8 mouse cellular contexts compared by ENCODE assay signal in the genomic region with DNA sequence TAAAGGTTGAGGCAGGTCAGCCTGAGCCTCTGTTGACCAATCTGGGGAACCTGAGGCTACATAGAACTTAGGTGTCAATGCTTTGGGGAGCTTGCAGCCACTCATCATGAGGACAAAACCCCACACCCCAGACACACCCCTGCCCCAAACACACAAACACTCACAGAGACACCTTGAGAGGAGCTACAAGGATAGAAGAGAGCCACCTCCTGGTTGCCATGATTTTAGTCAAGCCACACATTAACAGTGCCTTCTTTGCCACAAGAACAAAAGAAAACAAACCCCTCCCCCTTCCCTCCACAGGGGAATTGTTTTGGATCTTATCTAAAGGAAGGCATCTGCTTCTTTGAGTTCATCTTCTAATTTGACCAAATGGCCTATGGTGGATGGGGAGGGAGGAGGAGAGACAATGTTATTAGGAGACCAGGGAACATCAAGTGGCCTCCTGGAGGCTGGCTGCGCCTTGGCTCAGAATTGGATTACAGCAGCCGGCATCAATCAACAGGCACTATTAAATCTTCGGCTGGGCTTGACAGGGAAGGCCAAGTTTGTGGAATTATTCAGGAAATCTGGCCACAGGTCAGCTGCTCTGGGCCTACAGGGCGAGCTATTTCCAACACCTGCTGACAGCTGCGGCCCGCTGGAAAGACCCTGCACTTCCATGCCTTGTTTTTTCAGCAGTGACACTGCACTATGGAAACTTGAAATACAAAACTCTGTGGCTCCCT. TPM values are rescaled to one million over a fixed set of nuclear protein-coding genes. Genes with fewer than 3 reads are reported as not detected.
DNase-seq lines count a peak whose midpoint lies in the region.

No protein-coding gene starts in this region.

- peak; percentile 42 for DNase-seq in thymus, postnatal 0 days (ENCODE audit: low spot score)
- no peak for DNase-seq in thymus, adult 18-20 months
- peak; percentile 72 to 84 for DNase-seq in heart, adult 18-20 months
- peak; percentile 64 for DNase-seq in kidney, adult 9 months
- DNase-seq in lung, postnatal 36 days: peak; percentile 80
- DNase-seq in spleen, postnatal 36 days (ENCODE audit: low spot score in 2 of 2): no peak
- no peak for DNase-seq in layer of hippocampus, postnatal 25 days (ENCODE audit: extremely low spot score in 1 of 2, low spot score in 1 of 2)
- no peak for DNase-seq in T-cell, adult 2 months (ENCODE audit: low spot score)

RNA-seq across cellular contexts. Expression of a gene that starts 26.5 kb away (rescaled TPM):
- polyA plus RNA-seq in thymus, postnatal 0 days (2015; fragmentation: Nextera tagmentation; extraction: Ambion mirVana): 91.4 and 93.9 TPM in 2 replicates
- 10 to 100 TPM in 1 of 2 experiments, 1 to 10 TPM in 1; 7.7 to 12.5 TPM for total RNA-seq in heart, adult 18-20 months (2021)
- total RNA-seq in layer of hippocampus, postnatal 25 days (2021): under 1 TPM; 0.54 to 0.75 TPM

Comparison
In these comparisons a context has a peak if more than half of its experiments do, and no peak if none do; other contexts are left out.
1. DNase-seq: peak in thymus, postnatal 0 days (single experiment), heart, adult 18-20 months (2 of 2), kidney, adult 9 months (single experiment) and lung, postnatal 36 days (single experiment); none in thymus, adult 18-20 months (0 of 2), spleen, postnatal 36 days (0 of 2), layer of hippocampus, postnatal 25 days (0 of 2) and T-cell, adult 2 months (single experiment).
2. RNA of a gene that starts 26.5 kb away (total RNA-seq): 7.7 to 12.5 TPM in heart, adult 18-20 months; 0.54 to 0.75 TPM in layer of hippocampus, postnatal 25 days; every median in the first group is over 4 times any median in the second.